Mouse (Mus musculus): ENCODE results near the gene Hoxd3.

DNA sequence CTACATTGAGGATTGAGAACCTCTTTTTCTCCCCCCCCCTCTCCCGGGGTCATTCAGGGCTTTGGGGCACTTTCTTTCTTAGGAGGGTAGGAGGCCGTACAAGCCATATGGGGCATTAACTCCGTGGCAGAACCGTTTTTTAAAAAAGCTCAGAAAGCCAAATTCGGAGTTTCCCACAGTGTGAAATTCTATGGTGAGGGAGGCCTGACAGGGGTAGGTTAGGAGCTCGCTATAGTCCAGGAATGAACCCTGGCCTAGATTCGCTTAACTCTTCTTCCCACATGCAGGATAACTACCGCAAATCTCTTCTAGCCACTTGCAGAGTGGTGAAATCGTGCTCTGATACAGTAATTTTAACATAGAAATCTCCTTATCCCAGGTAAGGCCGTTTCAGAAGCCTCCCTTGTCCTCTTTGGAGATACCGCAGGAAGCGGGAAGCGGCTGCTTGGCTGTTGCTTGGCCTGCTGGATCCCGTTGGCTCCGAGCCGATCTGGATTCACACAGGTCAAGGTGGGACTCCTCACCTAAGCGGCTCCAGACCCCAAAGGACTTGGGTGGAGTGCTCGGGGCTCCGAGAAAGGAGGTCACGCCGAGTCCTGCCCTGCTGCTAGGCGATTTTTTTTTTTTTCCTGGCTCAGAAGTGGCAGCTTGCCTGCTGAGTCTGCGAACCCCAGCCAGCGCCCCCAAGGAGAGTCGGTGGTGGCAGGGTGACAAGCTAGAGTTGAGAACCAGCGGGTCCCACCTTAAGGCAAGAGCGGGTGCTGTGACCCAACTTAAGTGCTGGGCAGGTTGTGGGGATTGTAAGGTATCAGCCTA is 23.5 kb downstream of the Hoxd3 start:
- TF ChIP-seq CTCF (IDR thresholded peaks at IDR 0.05; ENCODE audit: low read depth) (no peak), EP300 (optimal IDR thresholded peaks at IDR 0.05) (no peak)

Data from stomach, postnatal 0 days (tissue).